Mouse (Mus musculus) cerebellum, adult 2 months (tissue): Measurements from ENCODE around the gene Olfr644.

Experiments used
- CTCF ChIP-seq: fragments of 200-500 bp; IDR thresholded peaks from 2 replicates; pipeline ENCODE4 v1.5.1; 2011; ENCODE audit warnings: low read depth, mild to moderate bottlenecking, control low read depth, low read length, moderate library complexity, borderline replicate concordance; ENCODE audit not compliant: insufficient read depth
- POLR2A ChIP-seq: fragments of 200-500 bp; IDR thresholded peaks from 2 replicates; pipeline ENCODE4 v1.6.1; 2011; ENCODE audit warnings: low read length, control low read depth, borderline replicate concordance; ENCODE audit not compliant: insufficient read depth

GRCm38 (mm10) chr7:104104757-104104972 is 33.0 kb upstream of the Olfr644 start, which contains the start of gene Olfr646:
- TF ChIP-seq CTCF: no peak
- TF ChIP-seq POLR2A: no peak
